In genomic region chr19:24648016-24648415, GRCm38 (mm10) we compare ENCODE assay signal across 34 mouse cellular contexts. TPM values are rescaled to one million over a fixed set of nuclear protein-coding genes. Genes with fewer than 3 reads are reported as not detected.
"Had no signal": no experiment of that assay in that cellular context is flagged by ENCODE, and none has a peak within 500 bp of the region (broad histone marks: within the 10 kb centered on the region; RNA-seq: fewer than 3 reads in every experiment).

No protein-coding gene starts in this region.

- H3K4me2 ChIP-seq: limb, embryonic 12.5 days; limb, embryonic 13.5 days; limb, embryonic 15.5 days; liver, embryonic 12.5 days; liver, embryonic 13.5 days; liver, embryonic 15.5 days; lung, embryonic 14.5 days; lung, embryonic 15.5 days; midbrain, embryonic 11.5 days; midbrain, embryonic 12.5 days; midbrain, embryonic 13.5 days; midbrain, embryonic 15.5 days; neural tube, embryonic 12.5 days had no signal

- H3K4me1 ChIP-seq: liver, embryonic 12.5 days; liver, embryonic 13.5 days; liver, embryonic 15.5 days; megakaryocyte, embryonic 14.5 days had no signal

- H3K36me3 ChIP-seq: limb, embryonic 10.5 days; limb, embryonic 12.5 days; limb, embryonic 13.5 days; limb, embryonic 15.5 days; liver, embryonic 12.5 days; liver, embryonic 13.5 days; liver, embryonic 15.5 days; lung, embryonic 15.5 days; midbrain, embryonic 10.5 days; midbrain, embryonic 12.5 days; midbrain, embryonic 13.5 days; midbrain, embryonic 15.5 days; neural tube, embryonic 12.5 days had no signal

- H3K9ac ChIP-seq: limb, embryonic 12.5 days; limb, embryonic 13.5 days; limb, embryonic 15.5 days; liver, embryonic 12.5 days; liver, embryonic 13.5 days; liver, embryonic 14.5 days; liver, embryonic 15.5 days; lung, embryonic 14.5 days; lung, embryonic 15.5 days; midbrain, embryonic 12.5 days; midbrain, embryonic 13.5 days; midbrain, embryonic 15.5 days; neural tube, embryonic 12.5 days had no signal

- H3K27ac ChIP-seq: left cerebral cortex, adult 2 months; limb, embryonic 10.5 days; limb, embryonic 12.5 days; limb, embryonic 13.5 days; limb, embryonic 15.5 days; liver, embryonic 12.5 days; liver, embryonic 13.5 days; liver, embryonic 14.5 days; liver, embryonic 15.5 days; lung, embryonic 15.5 days; macrophage; midbrain, embryonic 12.5 days; midbrain, embryonic 13.5 days; midbrain, embryonic 15.5 days; neural tube, embryonic 12.5 days had no signal

- H3K27me3 ChIP-seq: limb, embryonic 12.5 days; limb, embryonic 13.5 days; limb, embryonic 15.5 days; liver, embryonic 12.5 days; liver, embryonic 13.5 days; liver, embryonic 15.5 days; lung, embryonic 15.5 days; midbrain, embryonic 12.5 days; midbrain, embryonic 13.5 days; midbrain, embryonic 15.5 days; neural tube, embryonic 12.5 days had no signal

- DNase-seq: left cerebral cortex, postnatal 4 days; liver, embryonic 13.5 days; lung, adult 18-20 months; lung, adult 2 months; lung, embryonic 14.5 days; lung, postnatal 10 days; lung, postnatal 14 days; lung, postnatal 36 days; lung, postnatal 4 days; midbrain, embryonic 14.5 days had no signal

- ATAC-seq: liver, embryonic 12.5 days; lung, postnatal 0 days; midbrain, embryonic 13.5 days; midbrain, embryonic 15.5 days; midbrain, embryonic 16.5 days had no signal

- H3K9me3 ChIP-seq: limb, embryonic 10.5 days; limb, embryonic 12.5 days; limb, embryonic 13.5 days; limb, embryonic 15.5 days; liver, embryonic 12.5 days; liver, embryonic 13.5 days; liver, embryonic 15.5 days; lung, embryonic 15.5 days; megakaryocyte, embryonic 14.5 days; midbrain, embryonic 10.5 days; midbrain, embryonic 12.5 days; midbrain, embryonic 13.5 days; midbrain, embryonic 15.5 days; neural tube, embryonic 12.5 days had no signal

- H3K4me3 ChIP-seq: left cerebral cortex, adult 2 months; limb, embryonic 10.5 days; limb, embryonic 12.5 days; limb, embryonic 13.5 days; limb, embryonic 15.5 days; liver, embryonic 12.5 days; liver, embryonic 13.5 days; liver, embryonic 15.5 days; lung, embryonic 15.5 days; megakaryocyte, embryonic 14.5 days; midbrain, embryonic 10.5 days; midbrain, embryonic 12.5 days; midbrain, embryonic 13.5 days; midbrain, embryonic 15.5 days; myocyte; neural tube, embryonic 12.5 days had no signal

RNA-seq across cellular contexts. Expression of gene Tmem252, which starts 25.8 kb away (rescaled TPM):
- total RNA-seq: megakaryocyte progenitor cell, adult 5-6 weeks; megakaryocyte, adult 5-6 weeks; megakaryocyte-erythroid progenitor cell, adult 5-6 weeks; monocyte, adult 5-6 weeks had no signal
- polyA plus RNA-seq: macrophage had no signal
